Mouse (Mus musculus): ENCODE measurements around the gene Ndc1. TPM values are rescaled to one million over a fixed set of nuclear protein-coding genes. Genes with fewer than 3 reads are reported as not detected.

The Ndc1 gene
- polyA plus RNA-seq, 1 experiment from 2014 or later: 26.4 TPM

Small RNA genes within 50 kb of the gene (microRNA-seq; reads per million reads assigned to microRNA genes)
- gene Gm24804: not detected

Other genes with a start within 250 kb of the Ndc1 start
- 449 TPM in 2 replicates for gene Tmem59, start 189.4 kb upstream of the Ndc1 start, polyA plus RNA-seq (2015; fragmentation: Nextera tagmentation; extraction: Ambion mirVana)
- gene Tceanc2, start 188.7 kb upstream of the Ndc1 start, polyA plus RNA-seq (2015; fragmentation: Nextera tagmentation; extraction: Ambion mirVana): 17.6 and 19.4 TPM in 2 replicates
- not detected in 2 replicates for gene Ldlrad1, start 158.6 kb upstream of the Ndc1 start, polyA plus RNA-seq (2015; fragmentation: Nextera tagmentation; extraction: Ambion mirVana)
- gene Lrrc42, start 114.3 kb upstream of the Ndc1 start, polyA plus RNA-seq (2015; fragmentation: Nextera tagmentation; extraction: Ambion mirVana): 48.3 and 49.6 TPM in 2 replicates
- gene Hspb11, start 114.2 kb upstream of the Ndc1 start, polyA plus RNA-seq (2015; fragmentation: Nextera tagmentation; extraction: Ambion mirVana): 22.6 and 26.7 TPM in 2 replicates
- gene Dio1, start 60.6 kb upstream of the Ndc1 start, polyA plus RNA-seq (2015; fragmentation: Nextera tagmentation; extraction: Ambion mirVana): 3.3 and 5.2 TPM in 2 replicates
- 84.5 and 88.5 TPM in 2 replicates for gene Yipf1, start 53.4 kb upstream of the Ndc1 start, polyA plus RNA-seq (2015; fragmentation: Nextera tagmentation; extraction: Ambion mirVana)
- gene Glis1, start 66.8 kb downstream of the Ndc1 start, polyA plus RNA-seq (2015; fragmentation: Nextera tagmentation; extraction: Ambion mirVana): 0.31 and 0.32 TPM in 2 replicates

All from intestine, embryonic 16.5 days (tissue).